Comparison of ENCODE assay signal across 23 mouse cellular contexts in genomic region chr6:72885268-72885667, GRCm38 (mm10). TPM values are rescaled to one million over a fixed set of nuclear protein-coding genes. Genes with fewer than 3 reads are reported as not detected.
A peak's percentile ranks its signal among the peaks of the same experiment; 100 is the strongest.
DNase-seq lines count a peak whose midpoint lies in the region; ATAC-seq and TF ChIP-seq lines count a peak whose summit lies in the region.
"Had no signal": no experiment of that assay in that cellular context is flagged by ENCODE, and none has a peak within 500 bp of the region (broad histone marks: within the 10 kb centered on the region; RNA-seq: fewer than 3 reads in every experiment).

No protein-coding gene starts in this region.

- no peak for TF ChIP-seq CTCF in CH12.LX (conservative IDR thresholded peaks at IDR 0.05 in 1 of 2, IDR thresholded peaks at IDR 0.05 in 1 of 2; ENCODE audit: low read depth in 2 of 2, low read length in 2 of 2)
- no peak for TF ChIP-seq CTCF in MEL (IDR thresholded peaks at IDR 0.05 in 2 of 3, conservative IDR thresholded peaks at IDR 0.05 in 1 of 3; ENCODE audit: control insufficient read depth in 1 of 3, insufficient read depth in 1 of 3, low read depth in 2 of 3, low read length in 3 of 3, poor library complexity in 1 of 3, severe bottlenecking in 1 of 3)

- TF ChIP-seq RAD21 in CH12.LX (IDR thresholded peaks at IDR 0.05; ENCODE audit: low read depth, low read length), result no peak
- TF ChIP-seq RAD21 in MEL (IDR thresholded peaks at IDR 0.05; ENCODE audit: low read depth, low read length), result no peak

- H3K79me2 ChIP-seq in CH12.LX (replicated peaks; ENCODE audit: control insufficient read depth, extremely low read depth, insufficient read depth, poor library complexity, severe bottlenecking), result peaks cover 90% of the 10 kb centered on the region
- peaks cover 73% of the 10 kb centered on the region for H3K79me2 ChIP-seq in MEL (ENCODE audit: control insufficient read depth, insufficient read depth, low read length, poor library complexity)

- DNase-seq in CH12.LX (ENCODE audit: extremely low read depth) (no peak), ES-E14 (ENCODE audit: low read depth, low spot score) (no peak), MEL (ENCODE audit: low read depth, low spot score) (no peak)
- no peak for DNase-seq in midbrain, embryonic 11.5 days (ENCODE audit: low spot score, missing footprints)
- no peak for DNase-seq in cerebellum, postnatal 14 days
- DNase-seq: adrenal gland, adult 2 months; adrenal gland, adult 8-10 months; adrenal gland, postnatal 10 days; adrenal gland, postnatal 14 days; adrenal gland, postnatal 25 days; adrenal gland, postnatal 36 days; B cell, adult 2 months; cerebellum, adult 11 months; cerebellum, adult 11-12 months; cerebellum, adult 18-20 months; cerebellum, adult 2 months; cerebellum, adult 8-10 months; cerebellum, adult 9-10 months had no signal

- no peaks in the 10 kb centered on the region for H3K27me3 ChIP-seq in CH12.LX (replicated peaks)
- H3K27me3 ChIP-seq in MEL (ENCODE audit: control insufficient read depth in 1 of 2, insufficient read depth in 2 of 2, low read length in 2 of 2), result no peaks in the 10 kb centered on the region
- H3K27me3 ChIP-seq in midbrain, embryonic 11.5 days (ENCODE audit: control insufficient read depth, insufficient read depth, low read length), result no peaks in the 10 kb centered on the region
- H3K27me3 ChIP-seq: Patski had no signal

- no peak overlapping the region for H3K9ac ChIP-seq in CH12.LX (ENCODE audit: insufficient read depth, low read depth)
- no peak overlapping the region for H3K9ac ChIP-seq in ES-E14 (ENCODE audit: insufficient read depth, low read depth, low read length, poor library complexity, severe bottlenecking)
- H3K9ac ChIP-seq in MEL (ENCODE audit: control insufficient read depth, low read depth, low read length, poor library complexity, severe bottlenecking), result no peak overlapping the region
- H3K9ac ChIP-seq in midbrain, embryonic 11.5 days (ENCODE audit: low read length), result no peak overlapping the region

- TF ChIP-seq POLR2A in CH12.LX (IDR thresholded peaks at IDR 0.05; ENCODE audit: low read depth, low read length) (no peak), MEL (IDR thresholded peaks at IDR 0.05; ENCODE audit: control insufficient read depth in 1 of 2, insufficient read depth in 1 of 2, low read depth in 1 of 2, low read length in 2 of 2, poor library complexity in 1 of 2) (no peak)

- in situ Hi-C loops in CH12.LX (cut with MboI; ENCODE audit: low pct_ligation_motif_present, low pct_unique_long_range_greater_than_20kb, low sequenced_read_pairs), result no loop called here
- in situ Hi-C loops in ES-E14 (cut with MboI; ENCODE audit: low sequenced_read_pairs in 2 of 2, unreplicated experiment in 2 of 2), result no loop called here

- dilution Hi-C loops in CH12.LX (cut with MboI; ENCODE audit: extremely low pct_ligation_motif_present, extremely low pct_unique_long_range_greater_than_20kb, low sequenced_read_pairs), result no loop called here

- H3K4me2 ChIP-seq in CH12.LX (ENCODE audit: insufficient read depth, low read depth, poor library complexity, severe bottlenecking), result no peak overlapping the region
- H3K4me2 ChIP-seq in midbrain, embryonic 11.5 days, result no peak overlapping the region

- H3K36me3 ChIP-seq in CH12.LX (replicated peaks in 1 of 2; ENCODE audit: control insufficient read depth in 1 of 2, insufficient read depth in 1 of 2, low read length in 1 of 2), result peaks cover 2 to 44% of the 10 kb centered on the region in 2 experiments
- H3K36me3 ChIP-seq in ES-E14 (ENCODE audit: control insufficient read depth, insufficient read depth, low read length, poor library complexity, severe bottlenecking), result no peaks in the 10 kb centered on the region
- H3K36me3 ChIP-seq in MEL (ENCODE audit: control insufficient read depth in 1 of 2, insufficient read depth in 2 of 2, low read length in 2 of 2), result peaks cover 12 to 32% of the 10 kb centered on the region in 2 experiments
- H3K36me3 ChIP-seq in midbrain, embryonic 11.5 days (ENCODE audit: control insufficient read depth, insufficient read depth, low read length), result no peaks in the 10 kb centered on the region

- 88% methylated on average over 1 of the region's 1 CpGs for WGBS in midbrain, embryonic 11.5 days

- H3K27ac ChIP-seq in CH12.LX (ENCODE audit: insufficient read depth, low read depth) (no peak overlapping the region), ES-E14 (ENCODE audit: insufficient read depth, low read depth, low read length, poor library complexity, severe bottlenecking) (no peak overlapping the region), MEL (ENCODE audit: control insufficient read depth, low read depth, low read length) (no peak overlapping the region)
- H3K27ac ChIP-seq in midbrain, embryonic 11.5 days (ENCODE audit: low read depth, low read length), result no peak overlapping the region

- H3K4me3 ChIP-seq in CH12.LX (replicated peaks in 1 of 3; ENCODE audit: low read depth in 2 of 3, low read length in 2 of 3, poor library complexity in 1 of 3) (no peak overlapping the region), ES-E14 (ENCODE audit: insufficient read depth in 1 of 2, low read depth in 1 of 2, low read length in 2 of 2, poor library complexity in 1 of 2, severe bottlenecking in 1 of 2) (no peak overlapping the region), MEL (ENCODE audit: control insufficient read depth in 1 of 2, insufficient read depth in 1 of 2, low read depth in 2 of 2, low read length in 2 of 2) (no peak overlapping the region)
- no peak overlapping the region for H3K4me3 ChIP-seq in midbrain, embryonic 11.5 days (ENCODE audit: low read depth, low read length)

- TF ChIP-seq EP300 in CH12.LX (IDR thresholded peaks at IDR 0.05; ENCODE audit: low read length) (no peak), MEL (IDR thresholded peaks at IDR 0.05; ENCODE audit: low read depth in 1 of 2, low read length in 2 of 2) (no peak)

- ATAC-seq in midbrain, embryonic 11.5 days (ENCODE audit: low FRiP score), result no peak
- ATAC-seq in frontal cortex, adult (ENCODE audit: low TSS enrichment), result no peak
- ATAC-seq: activated CD4-positive, CD25-positive, alpha-beta regulatory T cell, adult 4 months; CD4-positive, CD25-positive, alpha-beta regulatory T cell, adult 4 months; Patski had no signal

- no peaks in the 10 kb centered on the region for H3K9me3 ChIP-seq in CH12.LX (replicated peaks; ENCODE audit: low read length)
- no peaks in the 10 kb centered on the region for H3K9me3 ChIP-seq in ES-E14 (ENCODE audit: control insufficient read depth, insufficient read depth, low read depth, low read length)
- no peaks in the 10 kb centered on the region for H3K9me3 ChIP-seq in MEL (replicated peaks; ENCODE audit: insufficient read depth, low read length)
- H3K9me3 ChIP-seq in midbrain, embryonic 11.5 days (ENCODE audit: control insufficient read depth, low read length), result no peaks in the 10 kb centered on the region
- H3K9me3 ChIP-seq: G1E had no signal

- H3K4me1 ChIP-seq in CH12.LX (ENCODE audit: control insufficient read depth in 1 of 2, insufficient read depth in 2 of 2), result peaks cover 16 to 84% of the 10 kb centered on the region in 2 experiments
- peaks cover 0 to 9% of the 10 kb centered on the region in 2 experiments; a peak in 2 of 4 replicates for H3K4me1 ChIP-seq in ES-E14 (ENCODE audit: control insufficient read depth in 2 of 2, insufficient read depth in 2 of 2, low read length in 2 of 2, poor library complexity in 1 of 2)
- peaks cover 10 to 11% of the 10 kb centered on the region in 2 experiments for H3K4me1 ChIP-seq in MEL (ENCODE audit: control insufficient read depth in 1 of 2, insufficient read depth in 2 of 2, low read length in 2 of 2)
- H3K4me1 ChIP-seq in midbrain, embryonic 11.5 days (ENCODE audit: control insufficient read depth, insufficient read depth, low read length), result no peaks in the 10 kb centered on the region

TF ChIP-seq in CH12.LX, 34 proteins besides CTCF, POLR2A, EP300 and RAD21:
- TF ChIP-seq KAT2A (IDR thresholded peaks at IDR 0.05; ENCODE audit: insufficient replicate concordance, low read length), result no peak
- no peak for TF ChIP-seq RCOR1 (conservative IDR thresholded peaks at IDR 0.05; ENCODE audit: low read depth, low read length)
- no peak for TF ChIP-seq TCF12 (IDR thresholded peaks at IDR 0.05; ENCODE audit: low read depth, low read length)
- TF ChIP-seq ZNF384 (IDR thresholded peaks at IDR 0.05; ENCODE audit: low read depth, low read length), result peak; percentile 73
- no peak for TF ChIP-seq MAX (IDR thresholded peaks at IDR 0.05; ENCODE audit: low read length)
- no peak for TF ChIP-seq TBP (conservative IDR thresholded peaks at IDR 0.05; ENCODE audit: low read depth, low read length)
TF ChIP-seq in CH12.LX: peak in this region for 1.

TF ChIP-seq in ES-E14, 5 proteins besides CTCF, POLR2A, EP300 and RAD21:
- peak; percentile 45; the same call in 1 of the 2 replicates for TF ChIP-seq ZNF384 (IDR thresholded peaks at IDR 0.05; ENCODE audit: low read depth, low read length)
- no peak for TF ChIP-seq CHD2 (IDR thresholded peaks at IDR 0.05; ENCODE audit: low read depth, low read length)
TF ChIP-seq in ES-E14: peak in this region for 1.

TF ChIP-seq in MEL, 35 proteins besides CTCF, POLR2A, EP300 and RAD21:
- TF ChIP-seq MYC (IDR thresholded peaks at IDR 0.05; ENCODE audit: low read depth, low read length) (no peak), ZNF384 (IDR thresholded peaks at IDR 0.05; ENCODE audit: low read depth, low read length) (peak; percentile 76)
TF ChIP-seq in MEL: peak in this region for 1.

RNA-seq across cellular contexts. Expression of gene Kcmf1, which starts 14.5 kb away (rescaled TPM):
- total RNA-seq in CH12.LX (2012; rRNA removed), result 82.5 and 108 TPM in 2 replicates
- 97.6 and 98.0 TPM in 2 replicates for total RNA-seq in CH12.LX (2014; rRNA removed)
- polyA plus RNA-seq in CH12.LX (2012; ENCODE audit: insufficient read length, low read depth), result 161 and 207 TPM in 2 replicates
- 101 and 122 TPM in 2 replicates for total RNA-seq in ES-E14 (2012; rRNA removed)
- total RNA-seq in MEL (2012; rRNA removed), result 77.0 and 92.4 TPM in 2 replicates
- polyA plus RNA-seq in MEL (2012; ENCODE audit: insufficient read depth in 1 of 2, insufficient read length in 2 of 2, low read depth in 1 of 2, low replicate concordance in 2 of 2, missing spikeins in 1 of 2), result 100 to 1,000 TPM; 133 to 195 TPM
- 37.2 and 45.3 TPM in 2 replicates for polyA plus RNA-seq in midbrain, embryonic 11.5 days (2014; fragmentation: Nextera tagmentation; extraction: Ambion mirVana)

Comparison
In these comparisons a context has a peak if more than half of its experiments do, and no peak if none do; other contexts are left out.
1. Of the 35 proteins assayed by ChIP-seq in both MEL and CH12.LX: peak only in MEL: none; only in CH12.LX: none; in both: ZNF384; in neither: 34.